Mouse (Mus musculus) lung, adult 18-20 months (tissue): ENCODE data around the gene Pde6g.

Experiments
- DNase-seq, 2 experiments: peaks; one replicate each; pipeline ENCODE4 v3.0.0; 2022; ENCODE audit warnings: mixed read lengths in 2 of 2

The Pde6g gene

DNA sequence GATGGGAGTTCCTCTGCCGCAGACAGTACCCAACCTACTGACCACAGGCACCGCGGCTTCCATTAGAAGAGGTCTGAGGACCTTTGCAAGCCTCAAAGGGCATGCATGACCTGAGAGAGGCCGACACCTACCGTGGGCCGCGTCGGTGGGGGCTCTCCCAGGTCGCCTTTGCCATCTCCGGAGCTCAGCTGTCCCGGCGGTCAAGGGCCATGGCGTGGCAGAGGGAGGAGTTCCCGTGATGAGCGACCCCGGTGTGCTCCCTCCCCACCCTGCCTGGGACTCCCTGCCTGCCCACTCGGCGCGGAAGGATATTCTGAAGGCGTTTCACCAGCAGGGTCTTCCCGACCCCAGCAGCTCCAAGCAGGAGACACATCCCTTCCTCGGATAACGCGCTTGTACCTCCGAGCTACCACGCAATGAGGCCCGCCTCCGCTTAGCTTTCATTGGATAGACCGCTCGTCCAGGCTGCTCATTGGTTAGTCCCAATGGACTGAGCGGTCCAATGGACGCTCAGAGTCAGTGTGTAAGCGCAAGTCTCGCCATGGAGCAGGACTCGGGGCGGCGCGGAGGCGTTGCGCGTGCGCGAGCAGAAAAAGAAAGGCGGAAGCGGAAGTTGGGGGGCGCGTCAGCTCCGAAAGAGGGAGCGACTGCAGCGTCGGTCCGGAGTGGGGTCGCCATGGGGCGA is 13.9 kb upstream of the Pde6g start, which contains the start of gene Arl16:
Arl16 (minus strand) TSS at position 557 of the 685 bp plus-strand sequence.
- DNase-seq: peak; percentile 95 to 96

DNA sequence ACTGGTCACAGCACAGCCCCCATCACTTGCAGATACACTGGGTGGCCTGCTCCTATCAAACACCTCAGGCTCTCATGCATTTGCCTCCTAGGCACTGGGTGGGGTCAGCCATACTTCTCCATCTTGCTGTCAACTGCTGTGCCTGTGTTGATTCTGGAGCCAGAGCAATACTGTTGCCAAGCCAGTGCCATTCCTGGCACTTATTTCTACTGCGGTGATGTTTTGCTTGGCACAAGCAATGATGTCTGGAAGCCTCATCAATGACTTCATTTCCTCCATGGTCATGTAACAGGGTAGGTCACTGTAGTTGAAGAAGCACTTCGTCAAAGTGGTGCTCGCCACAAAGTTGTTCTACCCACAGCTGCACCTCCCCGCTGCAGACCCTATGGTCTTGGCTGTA is 12.2 kb upstream of the Pde6g start:
- DNase-seq: no peak

DNA sequence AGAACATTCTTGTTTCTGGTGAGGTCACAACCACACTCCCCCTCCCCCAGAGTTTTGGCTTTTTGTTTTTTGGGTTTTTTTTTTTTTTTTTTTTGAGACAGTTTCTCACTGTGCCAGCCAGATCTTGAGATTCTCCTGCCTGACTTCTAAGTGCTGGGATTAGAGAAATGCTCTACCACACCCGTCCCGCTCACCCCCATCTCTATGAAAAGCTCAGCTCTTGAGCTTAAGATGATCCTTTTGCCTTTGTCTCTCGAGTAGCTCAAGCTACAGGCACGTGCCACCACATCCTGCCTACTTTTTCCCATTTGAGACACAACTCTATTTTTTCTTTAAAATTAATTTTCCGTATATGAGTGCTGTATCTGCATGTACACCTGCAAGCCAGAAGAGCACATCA is 11.1 kb upstream of the Pde6g start:
- DNase-seq: no peak

DNA sequence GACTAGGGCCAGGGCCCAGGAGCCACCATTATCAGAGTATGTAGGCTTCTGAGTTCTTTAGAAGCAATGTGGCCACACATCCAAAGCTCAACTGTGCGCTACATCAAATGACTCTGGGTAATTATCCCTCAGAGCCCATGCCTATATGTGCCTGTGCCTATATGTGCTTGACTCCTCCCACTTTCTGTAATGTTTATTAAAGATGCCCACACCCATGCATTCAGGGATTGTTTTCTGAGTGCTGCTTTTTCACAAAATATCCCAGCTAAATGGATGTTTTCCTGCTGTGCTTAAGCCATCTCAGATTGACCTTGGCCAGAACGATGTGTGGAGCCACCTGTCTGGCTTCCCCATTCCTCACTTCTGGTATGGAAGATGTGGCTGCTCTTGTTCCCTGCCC is 10.2 kb upstream of the Pde6g start:
- DNase-seq: no peak

DNA sequence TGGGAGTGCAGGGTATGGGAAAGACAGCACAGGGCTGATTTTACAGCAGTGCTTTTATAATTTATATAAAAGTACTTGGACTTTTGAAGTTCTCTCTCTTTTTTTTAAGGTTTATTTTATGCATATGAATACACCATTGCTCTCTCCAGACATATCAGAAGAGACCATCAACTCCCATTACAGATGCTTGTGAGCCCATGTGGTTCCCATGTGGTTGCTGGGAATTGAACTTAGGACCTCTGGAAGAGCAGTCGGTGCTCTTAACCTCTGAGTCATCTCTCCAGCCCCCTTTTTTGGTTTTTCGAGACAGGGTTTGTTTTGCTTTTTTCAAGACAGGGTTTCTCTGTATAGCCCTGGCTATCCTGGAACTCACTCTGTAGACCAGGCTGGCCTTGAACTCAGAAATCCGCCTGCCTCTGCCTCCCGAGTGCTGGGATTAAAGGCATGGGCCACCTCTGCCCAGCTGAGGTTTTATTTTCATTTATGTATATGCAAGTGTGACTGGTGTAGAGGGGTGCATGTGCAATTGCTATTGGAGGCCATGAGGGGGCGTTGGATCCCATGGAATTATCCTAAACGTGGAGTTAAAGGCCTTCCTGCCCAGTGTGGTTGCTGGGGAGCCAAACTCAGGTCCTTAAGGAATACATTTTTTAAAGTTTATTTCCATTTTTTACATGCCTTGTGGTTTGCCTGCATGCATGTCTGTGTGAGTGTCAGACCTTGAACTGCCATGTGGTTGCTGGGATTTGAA is 5.7 kb upstream of the Pde6g start:
- DNase-seq: no peak

GRCm38 (mm10) chr11:120457772-120458751 is 4.8 kb upstream of the Pde6g start, which contains the start of the genes Oxld1 and Ccdc137:
Oxld1 (minus strand) TSS chr11:120458068.
Ccdc137 (plus strand) TSS chr11:120458115.
- DNase-seq: peak; percentile 72 to 77

DNA sequence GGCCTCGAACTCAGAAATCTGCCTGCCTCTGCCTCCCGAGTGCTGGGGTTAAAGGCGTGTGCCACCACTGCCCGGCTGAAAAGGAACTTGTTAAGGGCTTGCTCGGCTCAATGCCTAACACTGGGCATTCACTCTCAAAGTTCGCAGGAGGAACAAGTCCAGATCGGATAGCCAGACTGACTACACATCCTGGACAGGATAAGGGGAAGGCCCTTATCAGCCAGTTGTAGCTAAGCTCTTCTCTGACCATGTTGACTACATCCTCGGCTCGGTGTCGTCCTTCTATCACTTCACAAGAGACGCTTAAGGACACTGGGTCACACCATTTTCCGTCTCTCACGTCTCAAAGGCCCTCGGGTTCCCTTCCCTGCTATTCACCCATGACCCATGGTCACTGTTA is 4.1 kb upstream of the Pde6g start:
- no peak for DNase-seq

DNA sequence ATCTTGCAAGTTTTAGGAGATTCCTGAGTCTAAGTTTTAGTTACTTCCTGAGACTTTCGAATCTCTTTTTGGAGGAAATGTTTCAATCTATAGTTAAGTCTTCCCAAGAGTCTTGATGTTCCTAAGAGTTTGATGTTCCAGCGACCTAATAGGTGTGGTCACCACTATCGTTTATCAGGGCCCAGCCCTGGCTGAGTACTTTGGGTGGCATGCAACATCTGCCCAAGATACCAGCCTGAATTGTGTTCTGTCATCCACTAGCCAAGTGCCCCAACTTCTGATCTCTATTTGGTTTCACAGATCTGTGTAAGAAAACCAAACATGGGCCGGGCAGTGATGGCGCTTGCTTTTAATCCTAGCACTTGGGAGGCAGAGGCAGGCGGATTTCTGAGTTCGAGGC is 2.1 kb upstream of the Pde6g start:
- DNase-seq: no peak

DNA sequence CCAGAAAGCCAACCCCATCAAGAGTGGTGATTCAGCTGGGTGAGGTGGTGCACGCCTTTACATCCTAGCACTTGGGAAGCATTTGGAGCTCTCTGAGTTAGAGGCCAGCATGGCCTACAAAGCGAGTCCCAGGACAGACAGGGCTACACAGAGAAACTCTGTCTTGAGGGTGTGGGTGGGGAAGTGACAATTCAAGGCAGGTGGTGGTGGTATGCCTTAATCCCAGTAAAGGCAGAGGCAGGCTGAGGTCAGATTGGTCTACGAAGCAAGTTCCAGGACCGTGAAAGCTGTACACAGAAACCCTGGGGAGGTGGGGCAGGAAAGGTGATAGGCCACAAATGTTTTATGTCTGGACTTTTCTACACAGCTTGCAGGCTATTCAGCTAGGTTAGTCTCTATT is 1.7 kb upstream of the Pde6g start:
- DNase-seq: no peak

- DNase-seq: no peak
Observed at GRCm38 (mm10) chr11:120452246-120452645, 1.1 kb downstream of the Pde6g start.

DNA sequence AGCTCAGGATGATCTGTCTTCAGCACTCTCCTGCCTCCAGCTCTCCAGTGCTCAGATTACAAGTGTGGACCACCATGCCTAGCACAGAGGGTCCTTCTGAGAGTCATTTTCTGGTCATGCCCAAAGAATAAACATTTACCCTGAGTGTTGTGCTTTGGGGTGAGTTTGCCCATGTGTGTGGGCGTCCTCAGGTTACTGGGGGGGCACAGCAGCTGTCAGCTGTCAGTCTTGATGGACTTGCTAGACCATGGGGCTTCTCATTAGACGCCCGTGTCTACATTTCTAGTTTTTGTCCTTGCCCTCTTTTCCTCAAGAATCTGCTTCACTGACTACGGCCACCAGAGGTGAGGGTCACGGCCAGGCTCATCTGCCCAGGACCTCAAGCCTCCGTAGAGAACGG is 6.1 kb downstream of the Pde6g start:
- no peak for DNase-seq

GRCm38 (mm10) chr11:120445475-120445874 is 7.8 kb downstream of the Pde6g start:
- DNase-seq: no peak

DNA sequence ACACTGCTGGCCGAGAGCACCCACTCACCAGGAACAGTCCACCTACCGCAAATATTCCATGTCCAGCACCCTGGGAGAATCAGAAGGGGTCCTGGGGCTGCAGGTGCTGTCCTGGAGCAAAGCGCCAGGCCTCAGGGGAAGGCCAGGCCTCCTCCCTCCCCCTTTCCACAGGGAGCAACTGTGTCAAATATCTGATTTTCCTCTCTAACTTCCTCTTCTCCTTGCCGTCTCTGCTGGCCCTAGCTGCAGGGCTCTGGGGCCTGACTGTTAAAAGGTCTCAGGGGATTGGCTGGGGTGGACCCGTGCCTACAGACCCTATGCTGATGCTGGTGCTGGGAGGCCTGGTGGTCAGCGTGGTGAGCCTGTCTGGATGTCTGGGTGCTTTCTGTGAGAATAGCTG is 9.2 kb downstream of the Pde6g start:
- no peak for DNase-seq

GRCm38 (mm10) chr11:120442765-120443280 is 10.5 kb downstream of the Pde6g start:
- no peak for DNase-seq

GRCm38 (mm10) chr11:120442344-120442743 is 11.0 kb downstream of the Pde6g start, which contains the start of gene Tspan10:
Tspan10 (plus strand) TSS chr11:120442644.
- no peak for DNase-seq

GRCm38 (mm10) chr11:120437857-120438385 is 15.4 kb downstream of the Pde6g start:
- DNase-seq: no peak

GRCm38 (mm10) chr11:120437152-120437856 is 16.0 kb downstream of the Pde6g start, which contains the start of gene Nploc4:
Nploc4 (minus strand) TSS chr11:120437708.
- DNase-seq: peak; percentile 86 to 89

- no peak for DNase-seq
Observed at GRCm38 (mm10) chr11:120426727-120427126, 26.6 kb downstream of the Pde6g start.

DNA sequence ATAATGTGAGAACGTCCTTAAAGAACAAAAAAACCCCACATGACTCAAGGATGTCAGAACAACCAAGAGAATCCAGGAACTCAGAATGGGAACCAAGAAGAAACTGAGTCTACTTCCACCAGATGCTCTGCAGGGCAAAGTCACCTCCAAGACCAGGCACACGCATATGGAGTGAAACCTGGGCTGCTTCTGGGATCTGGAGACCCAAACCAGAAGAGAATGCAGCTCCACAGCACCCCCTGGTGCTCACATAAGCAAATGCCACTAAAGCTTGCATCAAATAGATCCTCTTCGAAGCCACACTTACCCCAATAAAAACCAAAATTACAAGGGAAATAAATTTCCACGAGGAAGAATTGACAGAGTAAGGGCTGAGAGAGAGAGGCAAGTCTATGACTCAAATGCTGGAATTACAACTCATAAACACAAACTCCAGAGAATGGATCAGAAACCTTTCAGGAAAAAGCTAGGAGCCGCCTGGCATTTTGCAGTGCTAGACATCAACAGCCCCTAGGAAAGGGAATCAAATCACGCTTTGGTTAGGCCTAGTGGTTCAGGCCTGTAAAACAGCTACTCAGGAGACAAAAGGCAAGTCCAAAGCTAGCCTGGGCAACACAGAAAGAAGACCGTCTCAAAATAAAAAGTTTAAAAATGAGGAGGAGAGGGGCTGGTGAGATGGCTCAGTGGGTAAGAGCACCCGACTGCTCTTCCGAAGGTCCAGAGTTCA is 29.6 kb downstream of the Pde6g start:
- peak; percentile 39 to 50 for DNase-seq

DNA sequence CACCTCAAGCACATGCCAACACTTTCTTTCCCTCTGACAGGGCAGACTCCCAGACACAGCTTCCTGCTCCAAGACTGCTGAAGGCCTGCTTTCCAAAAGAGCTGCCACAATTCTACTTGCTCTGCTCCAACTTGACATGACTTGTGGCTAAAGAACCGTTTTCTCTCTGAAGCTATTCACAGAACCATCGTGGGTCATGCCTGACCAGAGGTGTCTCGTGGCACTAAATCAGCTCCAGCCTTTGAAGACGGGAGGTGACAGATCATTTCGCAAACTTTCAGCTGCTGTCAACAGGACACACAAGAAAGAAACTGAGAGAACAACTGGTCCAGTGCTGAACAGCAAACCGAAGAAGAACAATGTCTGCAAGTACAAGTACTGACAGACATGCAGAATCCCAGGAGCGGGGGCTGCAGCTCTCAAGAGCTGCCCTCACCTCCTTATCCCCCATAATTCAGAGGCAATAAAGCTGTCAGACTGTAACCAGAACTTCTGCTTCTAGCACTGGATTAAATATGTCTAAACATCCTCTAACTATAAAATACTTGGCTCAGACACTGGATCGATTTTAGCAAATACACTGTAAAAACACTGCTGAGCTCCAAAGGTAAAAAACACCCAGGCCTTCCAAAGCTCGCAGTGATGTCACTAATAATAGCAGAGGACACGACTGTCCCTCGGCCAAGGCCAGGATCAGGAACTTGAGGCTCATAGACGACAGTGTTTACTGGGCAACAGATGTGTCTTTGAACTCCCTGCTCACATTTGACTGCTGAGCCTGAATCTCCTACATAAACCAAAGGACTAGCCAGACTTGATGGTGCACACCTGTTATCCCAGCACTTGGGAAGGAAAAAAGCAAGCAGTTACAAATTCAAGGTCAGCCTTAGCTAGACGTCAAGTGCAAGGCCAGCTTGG is 30.4 kb downstream of the Pde6g start:
- DNase-seq: no peak
